Mouse (Mus musculus): ENCODE measurements at regions not wholly inside any gene's neighbourhood (a gene's known extent, or its start where the extent isn't known, plus 50 kb on each side); places are given as distances from the start of the nearest gene placed in this dataset.

DNA sequence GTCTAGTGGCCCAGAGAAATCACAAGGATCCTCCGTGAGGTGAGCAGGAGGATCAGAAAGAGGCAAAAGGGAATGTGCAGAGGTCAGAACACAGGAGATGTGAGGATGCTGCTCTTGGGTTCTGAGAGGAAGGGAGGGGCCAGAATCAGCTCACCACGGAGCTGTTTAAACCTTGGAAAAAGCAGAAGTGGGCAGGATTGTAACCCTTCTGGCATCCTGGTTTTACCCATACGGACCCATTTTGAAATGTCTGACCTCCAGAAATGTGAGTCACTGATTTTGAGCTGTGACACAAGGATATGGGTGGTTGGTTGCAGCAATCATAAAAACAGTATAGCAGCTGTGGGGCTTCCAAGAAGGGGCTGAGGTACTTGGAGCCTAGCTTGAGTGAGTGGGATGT, 56.6 kb upstream of the Laptm4a start:
- H3K36me3 ChIP-seq (replicated peaks) = no peaks in the 10 kb centered on the region
- H3K27me3 ChIP-seq (replicated peaks; ENCODE audit: low read depth, poor library complexity, severe bottlenecking) = peaks cover 9% of the 10 kb centered on the region
- WGBS = 70% methylated on average over 3 of the region's 3 CpGs
- no peak overlapping the region for H3K4me3 ChIP-seq
- no peak for DNase-seq (ENCODE audit: low spot score)
- no peaks in the 10 kb centered on the region for H3K9me3 ChIP-seq
- peaks cover 28% of the 10 kb centered on the region for H3K4me1 ChIP-seq
- H3K27ac ChIP-seq (replicated peaks) = no peak overlapping the region

DNA sequence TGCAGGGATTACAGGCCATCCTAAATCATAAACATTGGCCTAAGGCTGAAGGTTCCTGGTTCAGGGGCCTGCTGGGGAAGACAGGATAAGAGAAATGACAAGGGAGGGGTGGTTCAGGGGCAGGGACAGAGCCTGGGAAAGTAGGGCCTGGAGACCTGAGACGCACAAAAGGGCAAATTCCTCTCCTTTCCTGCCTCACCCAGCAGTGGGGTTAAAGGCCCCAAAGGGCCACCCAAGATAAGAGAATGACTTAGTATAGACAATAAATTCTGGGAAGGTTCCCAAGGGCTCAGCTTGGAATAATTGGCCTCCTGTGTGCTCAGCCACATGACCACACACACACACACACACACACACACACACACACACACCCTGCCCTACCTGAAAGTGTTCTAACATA, 56.2 kb upstream of the Laptm4a start:
- Histone ChIP-seq H3K9me3 (no peaks in the 10 kb centered on the region), H3K36me3 (replicated peaks) (no peaks in the 10 kb centered on the region), H3K27ac (replicated peaks) (no peak overlapping the region), H3K4me1 (peaks cover 24% of the 10 kb centered on the region), H3K4me3 (no peak overlapping the region), H3K27me3 (replicated peaks; ENCODE audit: low read depth, poor library complexity, severe bottlenecking) (peaks cover 9% of the 10 kb centered on the region)
- no peak for DNase-seq (ENCODE audit: low spot score)
- WGBS = 36% methylated on average over 1 of the region's 1 CpGs

DNA sequence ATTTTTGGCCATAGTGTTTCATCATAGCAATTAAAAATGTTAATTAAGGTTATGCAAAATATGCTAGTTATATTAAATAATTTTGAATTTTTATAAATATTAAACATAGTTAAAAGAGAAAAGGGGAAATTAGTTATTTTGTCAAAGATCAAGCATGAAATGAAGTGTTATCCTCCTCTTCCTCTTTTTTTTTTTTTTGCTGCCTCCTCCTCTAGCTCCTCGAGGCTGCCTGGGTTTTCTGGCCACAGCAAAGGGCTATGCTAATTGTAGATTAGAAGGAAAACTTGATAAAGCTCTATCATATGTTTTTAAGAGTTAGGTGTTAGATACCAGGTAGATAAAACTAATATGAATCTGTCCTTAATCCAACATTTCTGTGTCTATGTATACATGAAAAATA, 54.4 kb upstream of the Laptm4a start:
- H3K9me3 ChIP-seq = no peaks in the 10 kb centered on the region
- H3K36me3 ChIP-seq (replicated peaks) = no peaks in the 10 kb centered on the region
- peaks cover 18% of the 10 kb centered on the region for H3K4me1 ChIP-seq
- WGBS = 49% methylated on average over 1 of the region's 1 CpGs
- no peak for DNase-seq (ENCODE audit: low spot score)
- H3K27ac ChIP-seq (replicated peaks) = no peak overlapping the region
- no peaks in the 10 kb centered on the region for H3K27me3 ChIP-seq (replicated peaks; ENCODE audit: low read depth, poor library complexity, severe bottlenecking)
- no peak overlapping the region for H3K4me3 ChIP-seq

DNA sequence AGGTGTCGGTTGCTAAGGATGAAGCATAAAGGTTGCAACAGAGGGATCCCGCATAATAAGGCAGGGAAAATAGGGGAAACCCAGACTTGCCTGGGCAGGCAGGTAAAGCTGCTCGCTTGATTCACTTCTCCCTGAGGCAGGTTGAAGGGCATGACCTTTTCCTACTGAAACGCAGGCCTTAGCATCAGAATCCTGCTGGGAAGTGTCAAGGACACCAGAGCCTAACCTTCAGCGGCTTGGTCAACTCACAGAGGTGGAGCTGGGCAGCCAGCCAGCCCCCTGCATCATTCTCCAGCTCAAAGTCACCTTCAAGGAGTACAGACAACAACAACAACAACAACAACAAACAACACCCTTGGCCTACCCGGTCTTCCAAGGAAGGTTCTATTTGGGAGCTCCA, 52.8 kb upstream of the Laptm4a start:
- no peak for DNase-seq (ENCODE audit: low spot score)
- 66% methylated on average over 6 of the region's 6 CpGs for WGBS
- H3K4me1 ChIP-seq = peaks cover 18% of the 10 kb centered on the region
- no peak overlapping the region for H3K4me3 ChIP-seq
- H3K36me3 ChIP-seq (replicated peaks) = no peaks in the 10 kb centered on the region
- no peaks in the 10 kb centered on the region for H3K9me3 ChIP-seq
- no peak overlapping the region for H3K27ac ChIP-seq (replicated peaks)
- H3K27me3 ChIP-seq (replicated peaks; ENCODE audit: low read depth, poor library complexity, severe bottlenecking) = no peaks in the 10 kb centered on the region

DNA sequence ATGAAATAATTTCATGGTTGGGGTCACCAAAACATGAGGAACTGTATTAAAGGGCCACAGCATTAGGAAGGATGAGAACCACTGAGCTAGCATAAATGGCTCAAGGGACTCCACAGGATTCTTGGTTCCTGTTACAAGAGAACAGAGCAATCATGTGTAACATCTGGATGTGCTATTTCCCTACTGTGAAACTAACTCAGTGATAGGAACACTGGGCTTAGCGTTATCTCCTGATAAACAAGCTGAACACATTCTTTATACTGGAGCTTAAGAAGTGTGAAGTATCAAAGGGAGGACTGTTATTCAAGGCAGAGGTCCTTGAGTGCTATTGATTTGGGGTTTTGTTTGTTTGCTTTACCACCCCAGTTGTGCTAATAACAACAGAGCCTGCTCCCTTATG, 52.3 kb upstream of the Laptm4a start:
- no peak overlapping the region for H3K4me3 ChIP-seq
- no peak overlapping the region for H3K27ac ChIP-seq (replicated peaks)
- H3K27me3 ChIP-seq (replicated peaks; ENCODE audit: low read depth, poor library complexity, severe bottlenecking) = no peaks in the 10 kb centered on the region
- H3K36me3 ChIP-seq (replicated peaks) = no peaks in the 10 kb centered on the region
- no peak for DNase-seq (ENCODE audit: low spot score)
- H3K4me1 ChIP-seq = peaks cover 18% of the 10 kb centered on the region
- H3K9me3 ChIP-seq = no peaks in the 10 kb centered on the region
- WGBS = 62% methylated on average over 1 of the region's 1 CpGs
